Mouse (Mus musculus): ENCODE measurements around the gene Ssr3. TPM values are rescaled to one million over a fixed set of nuclear protein-coding genes. Genes with fewer than 3 reads are reported as not detected.

Gene Ssr3
- polyA plus RNA-seq, 1 experiment from 2014 or later = 124 TPM

DNA sequence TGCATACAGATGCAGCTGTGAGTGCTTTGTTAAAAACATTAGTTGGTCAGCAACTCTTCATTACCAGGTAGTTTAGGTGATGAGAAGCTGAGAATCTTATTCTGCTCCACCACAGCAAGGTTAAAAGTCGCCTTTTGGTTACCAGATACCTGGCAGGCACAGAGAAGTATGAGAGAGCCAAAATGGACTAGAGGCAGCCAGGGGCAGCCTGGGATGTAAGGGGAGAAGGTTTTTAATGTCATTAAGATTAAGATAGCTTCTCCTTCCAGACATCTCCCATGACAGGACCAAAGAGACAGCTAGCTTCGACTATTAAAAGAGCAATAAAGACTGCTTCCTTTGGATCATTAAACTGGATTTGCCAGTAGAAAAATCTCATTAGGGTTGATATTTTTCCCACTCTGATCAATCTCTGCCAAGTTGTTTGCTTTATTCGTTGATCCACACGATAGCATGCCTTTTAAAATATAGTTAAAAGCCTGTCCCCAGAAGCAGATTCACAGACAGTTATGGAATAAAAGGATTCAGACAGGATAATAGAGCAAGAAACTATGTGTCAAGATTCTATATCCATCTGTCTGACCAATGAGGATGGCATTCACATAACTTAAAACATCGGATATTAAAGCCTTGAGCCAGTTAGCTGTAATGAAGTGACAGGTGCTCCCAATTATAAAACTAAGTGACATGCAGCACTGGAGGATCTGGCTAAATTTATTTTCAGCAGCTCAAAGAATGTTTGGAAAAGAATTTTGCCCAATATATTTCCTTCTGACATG lies 52.1 kb downstream of the Ssr3 start:
- Histone ChIP-seq H3K27ac (ENCODE audit: low read length) (no peak overlapping the region), H3K36me3 (ENCODE audit: control insufficient read depth, insufficient read depth) (no peaks in the 10 kb centered on the region), H3K27me3 (ENCODE audit: control insufficient read depth, insufficient read depth, low read depth, low read length) (no peaks in the 10 kb centered on the region), H3K4me2 (ENCODE audit: low read depth, low read length) (no peak overlapping the region), H3K9ac (ENCODE audit: low read depth, low read length) (no peak overlapping the region), H3K9me3 (replicated peaks; ENCODE audit: control insufficient read depth, low read length) (no peaks in the 10 kb centered on the region), H3K4me1 (ENCODE audit: control insufficient read depth, low read depth, low read length) (no peaks in the 10 kb centered on the region), H3K4me3 (ENCODE audit: low read depth, low read length) (no peak overlapping the region)
- no peak for ATAC-seq (ENCODE audit: low read depth)
- 61% methylated on average over 5 of the region's 5 CpGs for WGBS (ENCODE audit: insufficient replicate concordance)

DNA sequence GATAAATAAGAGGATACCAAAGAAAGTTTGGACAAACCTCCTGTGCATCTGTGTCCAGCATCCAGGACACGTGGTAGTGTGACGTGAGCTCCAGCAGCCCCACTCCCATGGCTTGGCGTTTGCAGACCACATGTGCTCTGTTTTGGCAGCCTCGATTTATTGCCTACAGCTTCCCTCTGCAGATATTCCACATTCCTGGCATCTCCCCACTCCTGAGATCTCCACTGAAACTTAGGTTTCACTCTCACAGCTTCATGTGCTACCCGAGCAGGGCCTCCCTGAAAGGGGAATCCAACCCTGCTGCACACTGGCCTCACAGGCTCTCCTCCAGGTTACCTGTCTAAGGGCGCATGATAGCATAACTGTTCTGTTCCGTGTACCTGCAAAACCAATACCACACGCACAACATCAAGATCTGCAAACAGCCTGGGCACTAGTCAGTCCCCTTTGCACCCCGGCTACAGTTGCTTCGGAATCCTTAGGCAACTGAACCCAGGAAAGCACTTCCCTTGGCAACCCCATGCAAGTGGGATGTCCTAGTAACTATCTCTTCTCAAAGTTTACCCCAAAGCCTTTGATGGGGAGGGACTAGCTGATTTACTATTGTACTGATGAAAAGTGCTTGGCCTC lies 54.5 kb downstream of the Ssr3 start:
- Histone ChIP-seq H3K4me2 (ENCODE audit: low read depth, low read length) (no peak overlapping the region), H3K4me3 (ENCODE audit: low read depth, low read length) (no peak overlapping the region), H3K9me3 (replicated peaks; ENCODE audit: control insufficient read depth, low read length) (no peaks in the 10 kb centered on the region), H3K9ac (ENCODE audit: low read depth, low read length) (no peak overlapping the region), H3K4me1 (ENCODE audit: control insufficient read depth, low read depth, low read length) (no peaks in the 10 kb centered on the region), H3K27me3 (ENCODE audit: control insufficient read depth, insufficient read depth, low read depth, low read length) (no peaks in the 10 kb centered on the region), H3K36me3 (ENCODE audit: control insufficient read depth, insufficient read depth) (no peaks in the 10 kb centered on the region), H3K27ac (ENCODE audit: low read length) (no peak overlapping the region)
- WGBS (ENCODE audit: insufficient replicate concordance) = 62% methylated on average over 10 of the region's 10 CpGs
- ATAC-seq (ENCODE audit: low read depth) = no peak

Other genes starting within 250 kb of the Ssr3 start
- 6.5 TPM in 2 replicates for gene Tiparp, start 135.8 kb upstream of the Ssr3 start, polyA plus RNA-seq (2015; fragmentation: Nextera tagmentation; extraction: Ambion mirVana)

Data from liver, embryonic 16.5 days (tissue).